Mouse (Mus musculus) liver, adult 2 months (tissue): ENCODE data around the gene Olfr1377. TPM values are rescaled to one million over a fixed set of nuclear protein-coding genes. Genes with fewer than 3 reads are reported as not detected.
A peak's percentile ranks its signal among the peaks of the same experiment; 100 is the strongest.

ENCODE experiments used
- DNase-seq: peaks from one replicate; pipeline ENCODE4 v3.0.0-alpha.2; 2011; ENCODE audit warnings: low read depth, low spot score; ENCODE audit errors: extremely low read depth
- H3K27ac ChIP-seq: fragments of 200-500 bp; replicated peaks from 2 replicates; pipeline ENCODE4 v1.5.1; 2012; ENCODE audit warnings: low read depth, mild to moderate bottlenecking, control low read depth, inconsistent platforms, low read length; ENCODE audit not compliant: insufficient read depth
- H3K27me3 ChIP-seq: fragments of 200-500 bp; 2 replicates; pipeline ENCODE4 v1.6.1; 2012; ENCODE audit warnings: mild to moderate bottlenecking, moderate library complexity, low read length, inconsistent platforms; ENCODE audit not compliant: control insufficient read depth, insufficient read depth
- H3K36me3 ChIP-seq: fragments of 200-500 bp; 2 replicates; pipeline ENCODE4 v1.6.1; 2012; ENCODE audit warnings: low read length, inconsistent platforms; ENCODE audit not compliant: control insufficient read depth, insufficient read depth
- H3K4me1 ChIP-seq: fragments of 200-500 bp; 2 replicates; pipeline ENCODE4 v1.6.1; 2011; ENCODE audit warnings: low read length; ENCODE audit not compliant: control insufficient read depth, insufficient read depth
- H3K4me3 ChIP-seq: fragments of 200-500 bp; 2 replicates; pipeline ENCODE4 v1.5.1; 2011; ENCODE audit warnings: low read depth, mild to moderate bottlenecking, control low read depth, low read length, moderate library complexity; ENCODE audit not compliant: insufficient read depth
- H3K79me2 ChIP-seq: fragments of 200-500 bp; 2 replicates; pipeline ENCODE4 v1.6.1; 2012; ENCODE audit warnings: inconsistent platforms, mild to moderate bottlenecking, low read length, moderate library complexity; ENCODE audit not compliant: control insufficient read depth, insufficient read depth
- H3K9ac ChIP-seq: fragments of 200-500 bp; 2 replicates; pipeline ENCODE4 v1.6.1; 2012; ENCODE audit warnings: low read depth, mild to moderate bottlenecking, control low read depth, inconsistent platforms, low read length
- CTCF ChIP-seq: fragments of 200-500 bp; IDR thresholded peaks from 2 replicates; pipeline ENCODE4 v1.5.1; 2011; ENCODE audit warnings: low read depth, low read length, control low read depth
- POLR2A ChIP-seq: fragments of 200-500 bp; IDR thresholded peaks from 2 replicates; pipeline ENCODE4 v1.6.1; 2011; ENCODE audit warnings: low read length, control low read depth; ENCODE audit not compliant: insufficient read depth; ENCODE audit errors: extremely low read depth
- WGBS: fragments of 180-500 bp; shearing (Covaris S2); methylation state at CpG from one replicate; pipeline ENCODE4 v1.1.7; 2018; 5-methylcytosine and 5-hydroxymethylcytosine counted together
- polyA plus RNA-seq: library from polyadenylated mRNA; depleted of rRNA; stranded (reverse); fragments of >200 nt; gene quantifications from 2 replicates; pipeline ENCODE4 v1.2.3, GENCODE M21; 2012
- total RNA-seq: library from RNA; depleted of rRNA; stranded (reverse); fragments of >200 nt; gene quantifications from 2 replicates; pipeline ENCODE4 v1.2.3, GENCODE M21; 2014

The Olfr1377 gene
- total and polyA plus RNA-seq, 2 experiments: not detected

DNA sequence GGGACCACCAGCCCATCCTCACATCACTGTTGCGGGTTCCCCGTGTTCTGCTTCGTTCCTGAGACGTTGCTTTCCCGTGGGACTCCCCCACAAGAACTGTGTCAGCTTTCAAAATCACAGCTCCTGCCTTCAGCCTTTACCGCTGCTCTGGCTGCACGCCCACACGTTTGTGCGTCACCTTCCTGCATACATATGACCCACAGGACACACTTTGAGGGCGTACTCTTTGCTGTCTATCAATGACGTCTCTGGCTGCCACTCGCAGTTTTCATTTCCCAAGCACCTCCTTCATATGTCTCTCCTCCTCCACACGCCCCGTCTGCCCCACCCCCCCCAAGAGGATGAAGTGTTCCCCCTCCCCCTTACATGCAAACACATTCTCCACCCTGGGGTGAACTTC lies 29.5 kb upstream of the Olfr1377 start:
- TF ChIP-seq POLR2A: no peak
- no peak for TF ChIP-seq CTCF
- Histone ChIP-seq H3K9ac (no peak overlapping the region), H3K4me1 (no peaks in the 10 kb centered on the region), H3K36me3 (no peaks in the 10 kb centered on the region), H3K27ac (no peak overlapping the region), H3K27me3 (no peaks in the 10 kb centered on the region), H3K79me2 (no peaks in the 10 kb centered on the region), H3K4me3 (no peak overlapping the region)
- DNase-seq: no peak
- WGBS: 43% methylated on average over 14 of the region's 14 CpGs

- H3K4me1 ChIP-seq: no peaks in the 10 kb centered on the region
- no peaks in the 10 kb centered on the region for H3K27me3 ChIP-seq
- no peak within 1 kb of the TSS for H3K4me3 ChIP-seq
- no peak for DNase-seq
- H3K27ac ChIP-seq: no peak within 1 kb of the TSS
- 77% methylated on average over 6 of the region's 6 CpGs for WGBS
- no peaks in the 10 kb centered on the region for H3K79me2 ChIP-seq
- TF ChIP-seq POLR2A: no peak
- TF ChIP-seq CTCF: no peak
- no peaks in the 10 kb centered on the region for H3K36me3 ChIP-seq
- H3K9ac ChIP-seq: no peak within 1 kb of the TSS
These were observed 28.1 kb upstream of the Olfr1377 start, which contains the start of gene Prop1 for GRCm38 (mm10) chr11:50953665-50954064. TSS of gene Prop1 (minus strand) at chr11:50953765.

GRCm38 (mm10) chr11:50964886-50965285 lies 16.9 kb upstream of the Olfr1377 start:
- WGBS: 71% methylated on average over 2 of the region's 2 CpGs
- Histone ChIP-seq H3K4me1 (no peaks in the 10 kb centered on the region), H3K4me3 (no peak overlapping the region), H3K79me2 (no peaks in the 10 kb centered on the region), H3K36me3 (no peaks in the 10 kb centered on the region), H3K27me3 (no peaks in the 10 kb centered on the region), H3K27ac (no peak overlapping the region), H3K9ac (no peak overlapping the region)
- DNase-seq: no peak
- no peak for TF ChIP-seq POLR2A
- no peak for TF ChIP-seq CTCF

DNA sequence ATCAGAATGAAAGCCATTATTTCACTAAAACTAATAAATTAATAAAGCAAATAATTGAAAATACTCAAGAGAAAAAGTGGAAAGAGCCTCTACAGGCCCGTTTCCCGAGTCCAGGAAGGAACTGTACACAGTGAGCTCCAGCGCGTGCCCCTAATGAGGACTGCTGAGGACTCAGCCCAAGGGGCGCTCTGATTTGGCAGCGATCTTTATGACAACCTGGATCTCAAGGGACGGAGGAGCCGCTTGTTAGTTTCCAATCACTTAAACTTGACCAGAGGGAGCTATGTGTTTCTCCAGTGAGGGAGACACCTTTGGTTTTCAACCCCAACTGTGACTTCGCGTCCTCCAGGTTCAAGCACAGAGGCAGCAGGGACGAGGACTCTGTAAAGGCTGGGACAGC lies 15.5 kb upstream of the Olfr1377 start, which contains the start of gene Olfr1378:
Gene Olfr1378, plus strand, starts transcription at position 301 of the 400 bp plus-strand sequence.
- no peak within 1 kb of the TSS for H3K4me3 ChIP-seq
- H3K36me3 ChIP-seq: no peaks in the 10 kb centered on the region
- DNase-seq: no peak
- WGBS: 85% methylated on average over 11 of the region's 11 CpGs
- H3K27ac ChIP-seq: no peak within 1 kb of the TSS
- H3K4me1 ChIP-seq: no peaks in the 10 kb centered on the region
- no peaks in the 10 kb centered on the region for H3K79me2 ChIP-seq
- no peak for TF ChIP-seq POLR2A
- no peaks in the 10 kb centered on the region for H3K27me3 ChIP-seq
- H3K9ac ChIP-seq: no peak within 1 kb of the TSS

DNA sequence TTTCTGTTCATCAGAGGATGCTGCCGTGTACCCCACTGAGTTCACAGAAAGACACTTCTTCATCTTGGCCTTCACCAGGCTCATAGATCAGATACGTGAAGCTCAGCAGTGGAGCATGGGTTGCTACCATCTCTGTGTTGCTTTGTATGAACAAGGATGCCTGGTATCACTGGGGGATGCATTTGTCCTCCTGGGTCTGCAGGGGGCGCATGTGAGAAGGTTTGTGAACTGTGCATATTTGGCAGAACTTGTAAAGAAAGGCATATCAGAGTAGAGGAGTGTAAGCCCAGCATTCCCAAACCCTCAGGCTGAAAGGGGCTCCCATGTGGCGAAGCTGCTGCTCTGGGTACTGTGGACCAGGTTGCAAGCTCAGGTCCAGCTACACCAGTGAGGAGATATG lies 4.6 kb upstream of the Olfr1377 start:
- Histone ChIP-seq H3K36me3 (no peaks in the 10 kb centered on the region), H3K4me1 (no peaks in the 10 kb centered on the region), H3K4me3 (no peak overlapping the region), H3K27me3 (0 out of 2 replicates have a peak, but pooled peaks cover 2% of the 10 kb centered on the region), H3K27ac (no peak overlapping the region), H3K9ac (no peak overlapping the region), H3K79me2 (no peaks in the 10 kb centered on the region)
- 67% methylated on average over 4 of the region's 4 CpGs for WGBS
- TF ChIP-seq CTCF (peak; percentile 24; the same call in 1 of the 2 replicates), POLR2A (no peak)
- no peak for DNase-seq

- no peak for TF ChIP-seq POLR2A
- no peak for TF ChIP-seq CTCF
- 71% methylated on average over 5 of the region's 5 CpGs for WGBS
- no peak for DNase-seq
- Histone ChIP-seq H3K9ac (no peak within 1 kb of the TSS), H3K4me1 (no peaks in the 10 kb centered on the region), H3K36me3 (no peaks in the 10 kb centered on the region), H3K79me2 (no peaks in the 10 kb centered on the region), H3K27me3 (no peaks in the 10 kb centered on the region), H3K4me3 (no peak within 1 kb of the TSS), H3K27ac (no peak within 1 kb of the TSS)
These were observed 21.5 kb downstream of the Olfr1377 start, which contains the start of gene Olfr51 for GRCm38 (mm10) chr11:51003296-51003695. TSS of gene Olfr51 (plus strand) at chr11:51003596.
